Mouse (Mus musculus) neural tube, embryonic 15.5 days (tissue): ENCODE measurements at regions not wholly inside any gene's neighbourhood (a gene's known extent, or its start where the extent isn't known, plus 50 kb on each side); places are given as distances from the start of the nearest gene placed in this dataset.

ENCODE experiments used
- ATAC-seq: fragments of 200-750 bp; cut with Nextera tagmentation; 2 replicates; pipeline ENCODE4 v1.8.0; 2017; ENCODE audit warnings: mild to moderate bottlenecking, moderate TSS enrichment, moderate library complexity; ENCODE audit not compliant: low FRiP score
- H3K27ac ChIP-seq: fragments of 300-500 bp; sonication (generic); replicated peaks from 2 replicates; pipeline ENCODE4 v1.5.1; 2015; ENCODE audit warnings: mild to moderate bottlenecking, inconsistent platforms
- H3K27me3 ChIP-seq: fragments of 300-500 bp; sonication (generic); replicated peaks from 2 replicates; pipeline ENCODE4 v1.6.1; 2015; ENCODE audit warnings: inconsistent platforms
- H3K36me3 ChIP-seq: fragments of 300-500 bp; sonication (generic); 2 replicates; pipeline ENCODE4 v1.6.1; 2015; ENCODE audit warnings: inconsistent platforms
- H3K4me1 ChIP-seq: fragments of 300-500 bp; sonication (generic); 2 replicates; pipeline ENCODE4 v1.6.1; 2015; ENCODE audit warnings: inconsistent platforms
- H3K4me2 ChIP-seq: fragments of 300-500 bp; sonication (generic); 2 replicates; pipeline ENCODE4 v1.6.1; 2015; ENCODE audit warnings: inconsistent platforms, mild to moderate bottlenecking, moderate library complexity
- H3K4me3 ChIP-seq: fragments of 300-500 bp; sonication (generic); replicated peaks from 2 replicates; pipeline ENCODE4 v1.5.1; 2015; ENCODE audit warnings: mild to moderate bottlenecking, inconsistent platforms
- H3K9ac ChIP-seq: fragments of 300-500 bp; sonication (generic); replicated peaks from 2 replicates; pipeline ENCODE4 v1.6.1; 2015; ENCODE audit warnings: mild to moderate bottlenecking, inconsistent platforms
- H3K9me3 ChIP-seq: fragments of 300-500 bp; sonication (generic); replicated peaks from 2 replicates; pipeline ENCODE4 v1.6.1; 2016; ENCODE audit warnings: inconsistent platforms
- WGBS: fragments of 180-500 bp; shearing (Covaris S2); methylation state at CpG from one replicate; pipeline ENCODE4 v1.1.7; 2015; ENCODE audit warnings: mixed read lengths; 5-methylcytosine and 5-hydroxymethylcytosine counted together

DNA sequence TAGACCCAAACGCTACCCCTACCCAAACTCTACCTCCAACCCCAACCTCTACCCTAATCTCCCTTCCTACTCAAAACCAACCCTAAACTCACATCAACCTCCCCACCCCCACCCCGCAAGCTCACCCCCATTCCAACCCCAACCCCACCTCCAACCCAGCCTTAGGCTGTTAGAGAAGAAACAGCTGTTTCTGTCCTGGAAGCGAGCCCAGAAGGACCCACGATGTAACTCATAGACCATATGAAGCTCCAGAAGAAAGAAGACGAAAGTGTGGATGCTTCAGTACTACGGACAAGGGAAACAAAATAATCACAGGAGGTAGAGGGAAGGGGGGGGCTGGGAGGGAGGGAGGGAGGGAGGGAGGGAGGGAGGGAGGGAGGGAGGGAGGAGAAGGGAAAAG, 58.4 kb downstream of the Sox11 start:
- Histone ChIP-seq H3K27me3 (no peaks in the 10 kb centered on the region), H3K4me1 (no peaks in the 10 kb centered on the region), H3K9ac (no peak overlapping the region), H3K27ac (no peak overlapping the region), H3K4me3 (no peak overlapping the region), H3K36me3 (no peaks in the 10 kb centered on the region), H3K9me3 (no peaks in the 10 kb centered on the region), H3K4me2 (no peak overlapping the region)
- WGBS, result 62% methylated on average over 6 of the region's 6 CpGs
- no peak for ATAC-seq

DNA sequence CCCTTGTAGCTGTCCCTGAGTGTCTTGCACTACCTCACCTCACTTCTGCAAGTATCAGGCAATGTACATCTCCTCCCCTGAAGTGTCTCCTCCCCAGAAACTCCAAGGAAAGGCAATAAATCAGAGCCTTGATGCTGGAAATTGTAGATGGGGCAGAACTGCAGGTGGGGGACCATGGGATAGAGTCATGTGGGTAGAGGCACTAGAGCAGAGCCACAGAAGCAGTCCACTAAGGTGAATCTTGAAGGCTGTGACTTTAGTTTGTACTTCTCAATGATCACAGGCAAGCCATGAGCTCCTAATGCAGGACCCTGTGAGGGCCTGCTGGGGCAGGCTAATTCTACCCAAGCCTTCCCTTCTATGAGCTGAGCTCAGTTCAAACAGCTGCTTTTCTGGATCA, 80.4 kb downstream of the Sox11 start:
- ATAC-seq, result no peak
- H3K9me3 ChIP-seq, result no peaks in the 10 kb centered on the region
- H3K4me3 ChIP-seq, result no peak overlapping the region
- H3K4me1 ChIP-seq, result no peaks in the 10 kb centered on the region
- H3K9ac ChIP-seq, result no peak overlapping the region
- H3K27ac ChIP-seq, result no peak overlapping the region
- no peaks in the 10 kb centered on the region for H3K27me3 ChIP-seq
- H3K4me2 ChIP-seq, result no peak overlapping the region
- no peaks in the 10 kb centered on the region for H3K36me3 ChIP-seq

DNA sequence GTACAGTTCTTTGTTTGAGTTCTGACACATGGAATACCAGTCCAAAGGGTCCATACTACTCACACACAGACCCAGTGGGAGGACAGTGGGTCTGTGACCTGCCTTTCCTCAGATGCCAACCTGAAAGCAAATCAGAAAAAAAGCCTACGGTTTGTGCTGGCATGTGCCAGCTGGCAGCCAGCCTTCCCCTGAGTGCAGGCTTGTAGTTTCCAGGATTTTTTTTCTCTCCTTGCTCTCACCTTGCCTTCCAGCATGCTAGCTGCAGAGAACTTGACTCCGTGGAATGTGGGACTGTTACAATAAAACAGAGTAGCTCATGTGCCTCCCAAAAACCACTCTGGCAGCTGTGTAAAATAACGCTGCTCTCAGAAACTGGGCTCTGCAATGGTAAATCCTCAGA, 88.2 kb downstream of the Sox11 start:
- Histone ChIP-seq H3K9me3 (no peaks in the 10 kb centered on the region), H3K36me3 (no peaks in the 10 kb centered on the region), H3K4me3 (no peak overlapping the region), H3K4me1 (peaks cover 5% of the 10 kb centered on the region; the same call in 1 of the 2 replicates), H3K4me2 (no peak overlapping the region), H3K9ac (no peak overlapping the region), H3K27ac (no peak overlapping the region), H3K27me3 (no peaks in the 10 kb centered on the region)
- WGBS, result 54% methylated on average over 3 of the region's 3 CpGs
- ATAC-seq, result no peak

DNA sequence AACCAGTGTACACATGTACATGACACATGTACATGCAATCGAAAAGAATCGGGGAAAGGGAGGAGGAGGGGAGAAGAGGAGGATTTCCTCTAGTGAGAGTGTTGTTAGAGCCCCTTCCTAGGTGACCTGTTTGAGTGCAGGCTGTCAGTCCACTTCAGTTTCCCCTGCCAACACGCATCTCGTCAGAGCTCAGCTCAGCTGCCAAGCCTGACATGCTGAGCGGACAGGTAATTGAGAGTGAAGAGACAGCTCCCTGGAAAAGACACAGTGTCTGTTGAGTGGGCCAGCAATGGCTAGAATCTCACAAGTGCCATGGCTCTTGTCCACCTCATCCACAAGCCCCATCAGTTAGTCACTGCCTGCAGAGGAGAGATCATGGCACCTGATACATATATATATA, 90.9 kb downstream of the Sox11 start:
- H3K4me3 ChIP-seq, result no peak overlapping the region
- no peak overlapping the region for H3K27ac ChIP-seq
- no peaks in the 10 kb centered on the region for H3K27me3 ChIP-seq
- 81% methylated on average over 5 of the region's 5 CpGs for WGBS
- ATAC-seq, result no peak
- H3K4me2 ChIP-seq, result no peak overlapping the region
- peaks cover 21% of the 10 kb centered on the region for H3K4me1 ChIP-seq
- no peaks in the 10 kb centered on the region for H3K9me3 ChIP-seq
- no peaks in the 10 kb centered on the region for H3K36me3 ChIP-seq
- H3K9ac ChIP-seq, result no peak overlapping the region

DNA sequence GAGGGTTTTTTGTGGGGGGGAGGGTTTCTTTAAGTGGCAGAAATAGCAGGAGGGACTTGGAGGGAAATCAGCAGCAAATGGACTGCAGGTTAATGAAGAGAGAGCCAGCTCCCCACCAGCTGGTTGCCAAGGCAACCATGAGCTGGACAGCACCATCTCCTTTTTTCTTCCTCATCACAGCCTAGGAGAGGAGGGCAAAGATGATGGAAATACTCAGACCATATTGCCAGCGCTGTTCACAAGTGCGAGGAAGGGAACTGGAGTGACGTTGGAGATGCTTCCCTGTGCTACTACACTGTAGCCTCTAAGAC, 93.9 kb downstream of the Sox11 start:
- H3K4me3 ChIP-seq, result no peak overlapping the region
- no peaks in the 10 kb centered on the region for H3K27me3 ChIP-seq
- 0 out of 2 replicates have a peak overlapping the region, but pooled peaks have one; percentile 5 for H3K4me2 ChIP-seq
- 14% methylated on average over 3 of the region's 3 CpGs for WGBS
- peak; percentile 88 for ATAC-seq
- no peaks in the 10 kb centered on the region for H3K9me3 ChIP-seq
- no peak overlapping the region for H3K9ac ChIP-seq
- H3K36me3 ChIP-seq, result no peaks in the 10 kb centered on the region
- peak overlapping the region; percentile 75 for H3K27ac ChIP-seq
- peaks cover 17% of the 10 kb centered on the region for H3K4me1 ChIP-seq

DNA sequence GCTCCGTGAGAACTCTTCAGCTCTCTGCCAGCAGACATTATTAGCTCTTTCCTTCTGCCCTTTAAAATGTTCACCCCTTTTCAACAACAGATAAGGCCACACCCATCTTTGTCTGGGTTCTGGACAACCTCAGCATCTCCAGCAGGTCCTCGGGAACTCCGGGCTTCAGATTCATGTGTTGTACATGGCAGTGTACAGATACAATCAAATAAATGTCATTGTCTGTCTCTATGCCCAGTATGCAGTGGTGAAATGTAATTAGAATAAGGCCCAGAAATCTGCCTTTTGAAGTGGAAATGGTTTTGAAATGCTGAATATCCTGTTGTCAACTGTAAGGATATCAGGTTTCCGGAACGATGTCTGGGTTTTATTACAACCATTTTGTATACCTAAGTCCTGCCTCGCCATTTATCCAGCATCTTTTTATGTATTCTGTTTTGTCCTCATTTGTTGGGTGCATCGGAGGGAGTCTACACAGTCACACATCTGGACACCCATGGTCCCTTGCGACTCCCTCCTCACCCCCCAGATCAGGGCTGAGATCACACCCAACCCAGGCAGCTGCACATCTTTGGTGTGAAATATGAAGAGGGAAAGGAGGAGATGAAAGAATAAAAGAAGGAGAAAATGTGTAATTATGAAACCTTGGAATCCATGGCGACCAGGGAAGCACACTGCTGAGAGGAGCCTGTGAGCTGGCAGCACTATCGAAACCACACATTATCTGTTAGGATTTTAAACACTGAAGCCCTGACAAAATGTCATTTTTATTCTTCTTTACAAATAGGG, 94.4 kb downstream of the Sox11 start:
- Histone ChIP-seq H3K9ac (no peak overlapping the region), H3K27ac (peak overlapping the region; percentile 75), H3K36me3 (no peaks in the 10 kb centered on the region), H3K4me2 (0 out of 2 replicates have a peak overlapping the region, but pooled peaks have one; percentile 5), H3K4me1 (peaks cover 17% of the 10 kb centered on the region), H3K9me3 (no peaks in the 10 kb centered on the region), H3K4me3 (no peak overlapping the region), H3K27me3 (no peaks in the 10 kb centered on the region)
- 50% methylated on average over 10 of the region's 10 CpGs for WGBS
- peak; percentile 68; the same call in 1 of the 2 replicates for ATAC-seq

DNA sequence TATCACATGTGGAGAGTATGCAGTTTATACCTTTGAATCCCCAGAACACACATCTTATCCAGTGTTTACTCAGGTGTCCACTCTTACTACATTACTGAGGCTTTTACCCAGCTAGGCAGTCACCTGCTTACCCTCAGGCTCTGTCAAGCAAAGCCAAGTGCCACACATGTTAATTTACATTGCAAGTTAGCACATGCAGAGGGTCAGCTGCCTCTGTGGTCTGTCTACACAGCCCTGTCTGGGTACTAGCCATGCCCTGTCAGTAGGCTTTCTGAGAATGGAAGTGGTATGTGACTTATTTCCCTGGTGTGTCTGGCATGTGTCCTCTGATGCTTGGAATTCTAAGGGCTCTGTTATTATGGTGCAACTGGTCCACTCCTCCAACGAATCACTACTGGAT, 106.6 kb downstream of the Sox11 start:
- Histone ChIP-seq H3K4me3 (no peak overlapping the region), H3K36me3 (no peaks in the 10 kb centered on the region), H3K9me3 (no peaks in the 10 kb centered on the region), H3K4me1 (no peaks in the 10 kb centered on the region), H3K4me2 (no peak overlapping the region), H3K27me3 (no peaks in the 10 kb centered on the region), H3K27ac (no peak overlapping the region), H3K9ac (no peak overlapping the region)
- 79% methylated on average over 1 of the region's 1 CpGs for WGBS
- no peak for ATAC-seq

DNA sequence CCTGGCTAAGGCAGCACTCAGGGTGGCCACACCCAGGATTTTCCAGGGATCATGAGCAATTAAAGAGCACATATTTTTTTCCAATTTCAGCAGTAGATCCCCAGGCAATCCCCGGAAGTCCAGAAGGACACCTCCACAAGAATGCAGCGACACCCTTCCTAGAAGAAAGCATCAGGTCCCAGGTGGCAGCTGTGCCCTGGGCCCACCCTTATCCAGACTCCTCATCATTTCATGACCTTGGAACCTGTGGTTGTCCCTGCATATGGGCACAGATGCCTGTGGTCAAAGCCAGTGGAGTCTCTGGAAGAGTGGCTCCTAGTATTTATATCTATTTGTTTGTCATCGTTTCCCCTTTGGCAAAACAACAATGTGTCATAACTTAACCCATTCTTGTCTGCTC, 120.8 kb downstream of the Sox11 start:
- ATAC-seq, result no peak
- Histone ChIP-seq H3K4me2 (no peak overlapping the region), H3K9ac (no peak overlapping the region), H3K4me3 (no peak overlapping the region), H3K4me1 (no peaks in the 10 kb centered on the region), H3K9me3 (no peaks in the 10 kb centered on the region), H3K27ac (no peak overlapping the region), H3K36me3 (no peaks in the 10 kb centered on the region), H3K27me3 (no peaks in the 10 kb centered on the region)
- 94% methylated on average over 3 of the region's 3 CpGs for WGBS

DNA sequence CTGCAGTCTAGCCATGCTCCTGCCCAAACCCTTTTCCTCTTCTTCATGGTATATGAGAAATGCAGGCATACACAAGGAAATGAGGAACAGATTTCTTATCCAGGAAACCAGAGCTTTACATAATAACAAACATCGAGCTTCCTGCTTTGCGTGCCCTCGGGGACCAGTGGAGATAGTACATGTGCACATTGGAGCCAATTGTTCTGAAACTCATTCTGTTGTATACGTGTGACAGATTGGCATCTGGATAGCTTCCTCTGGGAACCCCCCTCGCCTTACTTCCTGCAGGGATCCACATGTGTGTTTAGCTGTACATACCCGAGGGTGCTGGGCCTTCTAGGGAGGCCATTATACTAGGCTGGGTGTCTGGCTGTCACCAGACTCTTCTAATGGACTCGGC, 141.2 kb downstream of the Sox11 start:
- no peaks in the 10 kb centered on the region for H3K4me1 ChIP-seq
- ATAC-seq, result no peak
- H3K4me3 ChIP-seq, result no peak overlapping the region
- no peaks in the 10 kb centered on the region for H3K9me3 ChIP-seq
- no peaks in the 10 kb centered on the region for H3K27me3 ChIP-seq
- no peak overlapping the region for H3K27ac ChIP-seq
- 61% methylated on average over 7 of the region's 7 CpGs for WGBS
- no peaks in the 10 kb centered on the region for H3K36me3 ChIP-seq
- H3K4me2 ChIP-seq, result no peak overlapping the region
- H3K9ac ChIP-seq, result no peak overlapping the region

DNA sequence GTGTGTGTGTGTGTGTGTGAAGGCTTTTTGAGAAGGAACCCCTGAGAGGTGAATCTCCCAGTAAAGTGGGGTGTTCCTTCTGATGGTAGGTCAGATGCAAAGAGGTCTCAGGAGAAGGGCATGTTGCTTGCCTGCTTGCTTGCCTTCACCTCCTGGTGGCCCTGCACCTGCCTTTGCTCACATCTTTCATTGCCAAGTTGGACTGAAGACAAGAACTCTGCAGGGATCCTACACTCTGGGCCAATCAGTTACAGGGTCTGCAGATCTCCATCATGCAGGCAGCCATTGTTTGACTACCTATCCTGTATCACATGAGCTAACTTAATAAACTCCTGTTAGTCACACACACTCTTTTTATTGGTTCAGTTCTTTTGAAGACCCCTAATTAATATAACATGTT, 148.4 kb downstream of the Sox11 start:
- no peaks in the 10 kb centered on the region for H3K9me3 ChIP-seq
- no peak overlapping the region for H3K27ac ChIP-seq
- no peaks in the 10 kb centered on the region for H3K36me3 ChIP-seq
- ATAC-seq, result no peak
- no peak overlapping the region for H3K4me3 ChIP-seq
- H3K9ac ChIP-seq, result no peak overlapping the region
- peaks cover 5% of the 10 kb centered on the region; the same call in 1 of the 2 replicates for H3K4me1 ChIP-seq
- no peaks in the 10 kb centered on the region for H3K27me3 ChIP-seq
- no peak overlapping the region for H3K4me2 ChIP-seq

DNA sequence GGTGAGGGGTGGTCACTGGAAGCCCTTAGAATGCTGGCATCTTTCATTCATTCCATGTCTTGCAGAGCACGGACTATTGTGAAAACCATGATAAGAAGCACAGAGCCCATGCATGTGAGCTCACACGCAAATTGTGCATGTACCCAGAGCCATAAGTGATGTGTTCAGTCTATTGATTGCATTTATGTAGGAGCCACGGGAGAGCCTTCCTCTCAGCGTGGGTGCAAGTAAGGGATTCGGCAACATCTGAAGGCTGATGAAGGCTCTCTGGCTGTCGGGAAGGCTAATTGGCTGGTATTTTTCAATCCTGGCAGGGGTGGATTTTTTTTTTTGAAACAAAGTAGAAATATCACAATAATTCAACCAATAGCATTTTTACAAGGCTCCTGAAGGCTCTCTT, 150.5 kb downstream of the Sox11 start:
- H3K4me3 ChIP-seq, result no peak overlapping the region
- H3K27ac ChIP-seq, result no peak overlapping the region
- WGBS, result 67% methylated on average over 6 of the region's 6 CpGs
- ATAC-seq, result no peak
- H3K27me3 ChIP-seq, result no peaks in the 10 kb centered on the region
- no peaks in the 10 kb centered on the region for H3K9me3 ChIP-seq
- H3K4me2 ChIP-seq, result no peak overlapping the region
- no peaks in the 10 kb centered on the region for H3K36me3 ChIP-seq
- no peak overlapping the region for H3K9ac ChIP-seq
- peaks cover 5% of the 10 kb centered on the region; the same call in 1 of the 2 replicates for H3K4me1 ChIP-seq

DNA sequence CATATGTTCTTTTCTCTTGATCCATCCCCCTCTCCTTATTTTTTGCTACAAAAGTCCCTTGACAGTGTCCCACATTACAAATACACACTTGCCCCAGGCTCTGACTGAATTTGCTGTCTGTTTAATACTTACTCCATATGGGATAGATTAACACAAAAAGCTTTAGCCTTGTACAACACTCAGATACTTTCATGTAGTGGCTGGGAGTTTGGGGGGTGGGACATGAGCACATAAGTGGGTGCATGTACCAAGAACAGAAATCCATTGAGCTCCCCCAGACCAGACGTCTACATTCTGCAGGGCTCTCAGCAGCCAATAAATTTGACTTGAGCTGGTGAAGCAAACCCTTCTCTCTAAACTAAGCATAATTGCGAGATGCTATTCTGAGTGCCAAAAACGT, 154.9 kb downstream of the Sox11 start:
- Histone ChIP-seq H3K4me3 (no peak overlapping the region), H3K36me3 (no peaks in the 10 kb centered on the region), H3K27ac (no peak overlapping the region), H3K27me3 (no peaks in the 10 kb centered on the region), H3K4me1 (peaks cover 10% of the 10 kb centered on the region), H3K9ac (no peak overlapping the region), H3K9me3 (no peaks in the 10 kb centered on the region), H3K4me2 (no peak overlapping the region)
- ATAC-seq, result no peak
- 64% methylated on average over 3 of the region's 3 CpGs for WGBS
